Mouse (Mus musculus) E14TG2a.4 (cell line): Measurements from ENCODE around the gene Vwce.

ENCODE experiments used
- CTCF ChIP-seq: conservative IDR thresholded peaks from 2 replicates; pipeline ENCODE4 v1.5.1; 2014; ENCODE audit warnings: low read length
- NANOG ChIP-seq: IDR thresholded peaks from 2 replicates; pipeline ENCODE4 v1.6.1; 2014; ENCODE audit warnings: borderline replicate concordance, low read length, mixed read lengths

DNA sequence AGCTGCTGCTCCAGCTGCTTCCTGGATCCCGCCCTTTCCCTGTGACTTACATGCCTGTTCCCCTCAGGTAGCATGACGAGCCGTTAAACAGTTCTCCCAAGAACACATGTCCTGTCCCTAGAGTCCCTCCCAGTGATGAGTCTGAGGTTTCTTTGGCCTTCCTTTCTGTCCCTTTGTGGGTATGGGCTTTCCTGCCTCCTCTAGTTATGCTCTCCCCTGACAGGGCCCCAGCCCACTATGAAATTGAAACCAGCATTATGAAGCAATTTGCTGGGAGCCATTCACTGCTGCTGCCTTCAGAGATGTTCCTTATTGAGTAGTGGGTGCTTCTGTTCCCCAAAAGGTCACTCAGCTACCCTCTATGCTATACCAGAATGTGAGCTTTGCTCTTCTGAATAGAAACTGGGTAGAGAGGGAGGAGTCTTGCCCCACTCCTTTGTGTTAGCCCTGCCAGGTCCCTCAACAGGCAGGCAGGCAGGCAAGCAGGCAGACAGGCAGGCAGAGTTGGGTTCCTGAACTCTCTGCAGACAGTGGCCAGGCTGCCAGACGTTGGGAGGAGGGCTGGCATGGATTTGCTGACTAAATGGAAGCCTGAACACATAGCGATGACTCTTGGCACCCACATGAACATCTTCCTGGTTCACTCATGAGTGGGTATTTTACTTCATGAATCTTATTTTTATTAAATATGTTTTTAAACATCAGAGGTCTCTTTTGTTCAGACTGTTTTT lies 44.7 kb upstream of the Vwce start:
- TF ChIP-seq CTCF: no peak
- no peak for TF ChIP-seq NANOG
